Comparison of ENCODE assay signal across 8 mouse cellular contexts in genomic region chr8:57800327-57800726, GRCm38 (mm10).
DNase-seq lines count a peak whose midpoint lies in the region; ATAC-seq and TF ChIP-seq lines count a peak whose summit lies in the region.

No protein-coding gene starts in this region.

- peak overlapping the region; percentile 34 for H3K4me2 ChIP-seq in hindbrain, embryonic 11.5 days (replicated peaks; ENCODE audit: low read depth, low read length)
- peak overlapping the region; percentile 56 for H3K4me2 ChIP-seq in lung, postnatal 0 days (replicated peaks; ENCODE audit: low read depth, low read length)

- WGBS in cerebellum, adult 2 months = 11% methylated on average over 4 of the region's 4 CpGs
- 22% methylated on average over 4 of the region's 4 CpGs for WGBS in hindbrain, embryonic 11.5 days
- WGBS in lung, postnatal 0 days = 15% methylated on average over 4 of the region's 4 CpGs

- H3K27me3 ChIP-seq in cerebellum, adult 2 months (ENCODE audit: control insufficient read depth, insufficient read depth, low read length) = no peaks in the 10 kb centered on the region
- no peaks in the 10 kb centered on the region for H3K27me3 ChIP-seq in hindbrain, embryonic 11.5 days (ENCODE audit: control insufficient read depth, insufficient read depth, low read length)
- H3K27me3 ChIP-seq in lung, postnatal 0 days (replicated peaks; ENCODE audit: insufficient read depth, low read length) = no peaks in the 10 kb centered on the region

- peaks cover 11% of the 10 kb centered on the region; the same call in 1 of the 2 replicates for H3K4me1 ChIP-seq in cerebellum, adult 2 months (ENCODE audit: control insufficient read depth, insufficient read depth, low read length)
- H3K4me1 ChIP-seq in hindbrain, embryonic 11.5 days (replicated peaks; ENCODE audit: control insufficient read depth, insufficient read depth, low read length) = no peaks in the 10 kb centered on the region
- no peaks in the 10 kb centered on the region for H3K4me1 ChIP-seq in lung, postnatal 0 days (ENCODE audit: insufficient read depth, low read depth, low read length)

- no peaks in the 10 kb centered on the region for H3K9me3 ChIP-seq in hindbrain, embryonic 11.5 days (ENCODE audit: control insufficient read depth, low read length)
- H3K9me3 ChIP-seq in lung, postnatal 0 days (ENCODE audit: low read length) = no peaks in the 10 kb centered on the region

- peak; percentile 54; the same call in 1 of the 2 replicates for TF ChIP-seq CTCF in cerebellum, adult 2 months (IDR thresholded peaks at IDR 0.05; ENCODE audit: borderline replicate concordance, insufficient read depth, low read depth, low read length)
- peak; percentile 83 for TF ChIP-seq CTCF in lung, postnatal 0 days (IDR thresholded peaks at IDR 0.05)

- no peak; the same call in none of the 2 replicates for TF ChIP-seq EP300 in lung, postnatal 0 days (IDR thresholded peaks at IDR 0.05)

- no peak overlapping the region for H3K9ac ChIP-seq in hindbrain, embryonic 11.5 days (ENCODE audit: low read depth, low read length)
- no peak overlapping the region for H3K9ac ChIP-seq in lung, postnatal 0 days (replicated peaks; ENCODE audit: low read depth)

- peak; percentile 94 for ATAC-seq in frontal cortex, adult (ENCODE audit: low TSS enrichment)
- ATAC-seq in hindbrain, embryonic 11.5 days (ENCODE audit: low FRiP score) = peak; percentile 85
- ATAC-seq in lung, postnatal 0 days = peak; percentile 86

- no peaks in the 10 kb centered on the region for H3K36me3 ChIP-seq in hindbrain, embryonic 11.5 days (ENCODE audit: control insufficient read depth, insufficient read depth, low read length)
- H3K36me3 ChIP-seq in lung, postnatal 0 days (ENCODE audit: insufficient read depth, low read length) = no peaks in the 10 kb centered on the region

- H3K27ac ChIP-seq in cerebellum, adult 2 months (ENCODE audit: insufficient read depth, low read length) = peak overlapping the region; percentile 94; the same call in 1 of the 2 replicates
- H3K27ac ChIP-seq in hindbrain, embryonic 11.5 days (ENCODE audit: low read depth, low read length) = no peak overlapping the region
- H3K27ac ChIP-seq in lung, postnatal 0 days (ENCODE audit: low read length) = peak overlapping the region; percentile 69; the same call in 1 of the 2 replicates

- peak overlapping the region; percentile 46 for H3K4me3 ChIP-seq in cerebellum, adult 2 months (replicated peaks; ENCODE audit: insufficient read depth, low read depth, low read length)
- no peak overlapping the region for H3K4me3 ChIP-seq in hindbrain, embryonic 11.5 days (ENCODE audit: low read depth, low read length)
- H3K4me3 ChIP-seq in lung, postnatal 0 days (ENCODE audit: low read depth, low read length) = peak overlapping the region; percentile 28

- no peak for TF ChIP-seq POLR2A in cerebellum, adult 2 months (IDR thresholded peaks at IDR 0.05; ENCODE audit: borderline replicate concordance, insufficient read depth, low read length)

- DNase-seq in NIH3T3 (ENCODE audit: low read depth) = peak; percentile 95
- peak; percentile 58 to 87 for DNase-seq in cerebellum, adult 2 months
- DNase-seq in hindbrain, embryonic 11.5 days (ENCODE audit: low spot score) = peak; percentile 92
- DNase-seq in layer of hippocampus, adult 9-10 months (ENCODE audit: low spot score) = peak; percentile 98
- peak; percentile 95 for DNase-seq in lung, postnatal 0 days (ENCODE audit: low spot score)
- peak; percentile 72 for DNase-seq in ovary, postnatal 14 days (ENCODE audit: low spot score)
- DNase-seq in urinary bladder, postnatal 36 days (ENCODE audit: low spot score in 2 of 2) = peak; percentile 45 to 50

Comparison
In these comparisons a context has a peak if more than half of its experiments do, and no peak if none do; other contexts are left out.
1. DNase-seq: peak in every context shown above with its lines; median percentile 98 in layer of hippocampus, adult 9-10 months; 95 in NIH3T3; 95 in lung, postnatal 0 days; 92 in hindbrain, embryonic 11.5 days; 72 in cerebellum, adult 2 months; 72 in ovary, postnatal 14 days; 48 in urinary bladder, postnatal 36 days.